Mouse (Mus musculus) embryo, embryonic 10 days (tissue): ENCODE measurements around the gene Tnk2.
A peak's percentile ranks its signal among the peaks of the same experiment; 100 is the strongest.

Experiments
- DNase-seq: peaks from one replicate; pipeline ENCODE4 v3.0.0-alpha.2; 2015; ENCODE audit warnings: low spot score

Gene Tnk2

DNA sequence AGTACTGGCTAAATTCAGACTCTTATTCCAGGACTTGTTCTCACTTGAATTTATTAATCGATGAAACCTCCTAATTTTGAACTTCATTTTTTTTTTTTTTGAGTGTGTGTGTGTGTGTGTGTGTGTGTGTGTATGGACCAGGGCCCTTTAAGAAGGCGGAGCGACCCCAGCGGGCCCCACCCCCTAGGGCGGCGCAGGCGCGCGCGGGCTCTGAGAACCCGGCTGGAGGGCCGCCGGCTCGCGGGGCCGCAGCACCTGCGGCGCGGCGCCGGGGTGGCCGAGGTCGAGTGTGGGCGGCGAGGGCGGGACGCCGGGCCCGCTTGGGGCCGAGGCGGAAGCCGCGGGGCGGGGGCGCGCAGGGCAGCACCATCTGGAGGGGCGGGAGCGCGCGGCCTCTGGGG, at the start of gene Tnk2:
Tnk2 (plus strand) TSS at position 214 of the 401 bp plus-strand sequence.
- peak; percentile 87 for DNase-seq

DNA sequence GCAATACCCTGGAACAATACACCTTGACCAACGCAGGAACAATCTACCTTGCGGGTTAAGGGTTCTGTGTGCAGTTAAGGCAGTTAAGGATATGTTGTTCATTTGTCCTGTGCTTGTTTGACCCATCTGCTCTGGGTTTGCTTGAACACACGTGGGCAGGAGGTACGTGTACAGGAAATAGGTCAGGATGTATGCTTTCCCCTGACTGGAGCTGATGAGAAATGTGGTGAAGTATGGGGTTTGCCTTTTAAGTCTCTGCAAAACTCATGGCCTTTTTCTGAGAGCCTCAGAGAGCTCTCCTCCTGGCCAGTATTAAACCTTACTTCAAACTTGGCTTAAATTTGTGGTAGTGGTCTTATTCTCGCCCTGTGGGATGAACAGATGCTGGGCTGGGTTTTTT, 49.8 kb upstream of the Tnk2 start:
- DNase-seq, result no peak

DNA sequence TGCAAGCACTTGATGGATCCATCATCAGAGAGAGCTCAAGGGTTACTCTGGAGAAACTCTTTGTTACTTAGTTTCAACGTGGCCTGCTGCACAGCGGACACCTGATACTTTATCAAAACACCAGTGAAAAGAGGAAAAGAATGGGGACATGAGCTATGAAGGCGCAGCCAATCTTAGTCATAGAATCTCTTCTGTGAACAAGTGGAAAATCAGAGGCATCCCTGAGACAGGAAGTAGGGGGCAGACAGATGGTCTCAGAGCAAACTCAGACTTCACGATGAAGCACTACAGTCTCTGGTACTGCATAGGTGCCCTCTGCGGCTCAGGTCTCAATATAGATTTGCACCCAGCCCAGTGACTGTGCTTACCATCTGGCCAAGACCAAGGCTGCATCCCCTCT, 49.0 kb upstream of the Tnk2 start:
- peak; percentile 8 for DNase-seq

DNA sequence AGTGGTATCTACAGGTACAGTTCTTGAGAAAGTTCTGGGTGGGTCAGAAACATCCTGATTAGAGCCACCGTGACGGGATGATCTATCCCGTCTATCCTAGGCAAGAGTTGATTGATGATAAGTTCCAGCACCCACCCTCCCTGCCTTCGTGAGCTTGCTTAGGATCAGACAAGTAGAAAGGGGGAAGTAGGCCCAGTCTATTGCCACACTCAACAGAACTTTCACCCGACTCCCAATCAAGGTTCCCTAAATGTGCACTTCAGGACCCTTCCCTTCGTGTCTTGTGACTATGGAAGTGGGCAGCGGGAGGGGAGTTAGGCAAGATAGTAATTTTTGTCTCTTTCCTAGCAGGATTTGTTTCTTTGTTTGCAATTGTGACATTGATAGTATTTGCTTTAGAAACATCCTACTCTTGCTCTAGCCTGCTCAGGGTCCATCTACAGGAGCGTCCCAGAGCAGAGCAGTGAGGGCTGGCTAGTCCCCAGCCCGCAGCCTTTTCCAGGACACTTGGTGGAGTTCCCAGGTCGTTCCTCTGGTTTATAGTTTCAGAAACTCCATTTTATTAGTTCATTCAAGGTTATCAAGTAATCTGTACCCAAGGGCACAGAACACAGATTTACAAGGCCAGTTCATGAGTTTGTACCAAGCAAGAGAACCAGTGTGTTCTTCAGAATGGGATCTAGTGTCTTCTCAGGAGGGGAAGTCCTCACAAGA, 48.4 kb upstream of the Tnk2 start:
- no peak for DNase-seq

- no peak for DNase-seq
These were observed 45.7 kb upstream of the Tnk2 start for GRCm38 (mm10) chr16:32597909-32598381.

DNA sequence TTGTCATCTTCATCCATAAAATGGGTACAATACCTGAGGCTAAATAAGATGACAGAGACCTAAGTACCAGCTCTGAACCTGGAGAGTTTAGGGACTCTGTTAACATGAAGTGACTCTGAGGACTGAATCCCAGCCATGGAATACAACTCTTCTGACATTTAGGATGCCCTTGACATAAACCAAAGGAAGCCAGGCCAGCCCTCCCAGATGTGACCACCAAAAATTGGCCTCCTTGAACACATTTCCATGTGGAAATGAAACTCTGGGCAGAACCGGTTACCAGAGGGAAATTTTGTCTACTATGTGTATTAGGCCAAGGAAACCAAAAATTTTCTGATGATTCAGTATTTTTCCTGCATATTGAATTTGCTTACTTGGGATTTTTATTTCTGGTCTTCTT, 44.5 kb upstream of the Tnk2 start:
- DNase-seq, result no peak

DNA sequence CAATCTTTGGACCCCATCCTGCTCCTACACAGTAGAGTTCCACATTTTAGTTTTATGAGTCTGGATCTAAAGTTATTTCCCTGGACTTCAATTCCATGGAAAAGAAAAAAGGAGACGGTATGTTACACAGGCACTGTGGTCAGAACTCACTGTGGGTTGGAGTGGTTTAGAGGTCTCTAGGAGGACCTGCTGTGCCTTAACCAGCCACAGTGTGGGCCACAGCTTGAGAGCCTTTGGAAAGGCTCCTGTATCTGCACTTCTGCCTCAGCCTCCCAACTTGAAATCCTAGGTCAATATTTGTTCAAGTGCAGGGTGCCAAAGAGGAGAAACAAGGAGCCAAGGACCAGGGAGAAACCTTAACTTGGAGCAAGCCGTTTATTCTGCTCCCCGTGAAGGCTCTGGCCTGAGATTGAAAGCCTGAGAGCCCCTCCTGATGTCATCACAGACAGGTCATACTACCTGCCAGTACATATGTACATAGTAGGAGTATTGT, 41.4 kb upstream of the Tnk2 start:
- no peak for DNase-seq

GRCm38 (mm10) chr16:32607562-32608343, 35.9 kb upstream of the Tnk2 start:
- no peak for DNase-seq

DNA sequence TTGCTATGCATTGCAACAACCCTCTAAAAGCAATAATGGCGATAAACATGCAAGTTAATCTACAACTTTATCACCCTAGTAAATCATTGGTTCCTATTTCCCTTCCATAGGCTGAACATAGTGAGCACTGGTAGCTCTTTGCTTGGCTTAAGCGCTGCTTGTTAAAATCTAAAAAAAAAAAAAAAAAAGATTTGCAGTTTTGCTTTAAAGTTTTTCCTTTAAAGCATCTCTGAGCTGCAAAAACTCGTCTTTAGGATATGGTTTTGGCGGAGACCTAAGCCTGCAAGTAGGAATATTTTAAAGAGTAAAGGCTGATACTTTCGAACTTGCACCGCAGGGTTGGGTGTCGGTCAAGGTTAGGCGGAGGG, 35.3 kb upstream of the Tnk2 start:
- no peak for DNase-seq

DNA sequence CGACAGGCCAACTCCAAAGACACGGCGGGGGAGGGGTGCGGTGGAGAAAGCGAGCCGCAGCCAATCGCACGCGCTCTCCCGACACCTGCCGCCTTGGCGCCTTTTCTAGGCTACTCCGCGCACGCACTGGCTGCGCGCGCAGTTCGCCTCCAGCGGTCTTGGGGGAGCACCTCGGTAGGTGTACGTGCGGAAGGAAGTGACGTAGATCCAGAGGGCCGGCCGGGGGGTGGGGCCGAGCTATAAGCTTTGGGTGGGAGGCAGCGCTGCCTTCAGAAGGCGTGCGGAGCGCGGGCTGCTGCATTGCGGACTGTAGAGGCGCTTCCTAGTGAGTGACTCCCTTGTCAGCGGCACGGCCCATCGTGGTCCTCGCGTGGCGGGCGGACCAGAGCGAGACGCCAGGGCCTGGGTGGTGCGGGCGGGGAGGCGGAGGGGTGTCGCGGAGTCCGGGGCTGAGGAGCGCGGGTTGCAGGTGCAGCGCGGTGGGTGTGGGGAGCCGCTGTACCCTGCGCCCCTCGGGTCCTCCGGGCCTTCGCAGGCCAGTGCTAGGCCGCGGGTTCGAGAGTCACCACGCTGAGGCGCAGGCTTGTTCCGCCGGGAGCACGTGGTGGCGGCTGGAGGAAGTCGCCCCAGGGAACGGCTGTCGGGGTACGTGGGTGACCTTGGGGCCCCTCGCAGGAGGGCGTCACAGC, 34.8 kb upstream of the Tnk2 start, which contains the start of gene Tfrc:
Tfrc (plus strand) TSS at position 209 of the 689 bp plus-strand sequence.
- peak; percentile 99 for DNase-seq

GRCm38 (mm10) chr16:32609401-32609779, 34.3 kb upstream of the Tnk2 start:
- DNase-seq, result peak; percentile 23

DNA sequence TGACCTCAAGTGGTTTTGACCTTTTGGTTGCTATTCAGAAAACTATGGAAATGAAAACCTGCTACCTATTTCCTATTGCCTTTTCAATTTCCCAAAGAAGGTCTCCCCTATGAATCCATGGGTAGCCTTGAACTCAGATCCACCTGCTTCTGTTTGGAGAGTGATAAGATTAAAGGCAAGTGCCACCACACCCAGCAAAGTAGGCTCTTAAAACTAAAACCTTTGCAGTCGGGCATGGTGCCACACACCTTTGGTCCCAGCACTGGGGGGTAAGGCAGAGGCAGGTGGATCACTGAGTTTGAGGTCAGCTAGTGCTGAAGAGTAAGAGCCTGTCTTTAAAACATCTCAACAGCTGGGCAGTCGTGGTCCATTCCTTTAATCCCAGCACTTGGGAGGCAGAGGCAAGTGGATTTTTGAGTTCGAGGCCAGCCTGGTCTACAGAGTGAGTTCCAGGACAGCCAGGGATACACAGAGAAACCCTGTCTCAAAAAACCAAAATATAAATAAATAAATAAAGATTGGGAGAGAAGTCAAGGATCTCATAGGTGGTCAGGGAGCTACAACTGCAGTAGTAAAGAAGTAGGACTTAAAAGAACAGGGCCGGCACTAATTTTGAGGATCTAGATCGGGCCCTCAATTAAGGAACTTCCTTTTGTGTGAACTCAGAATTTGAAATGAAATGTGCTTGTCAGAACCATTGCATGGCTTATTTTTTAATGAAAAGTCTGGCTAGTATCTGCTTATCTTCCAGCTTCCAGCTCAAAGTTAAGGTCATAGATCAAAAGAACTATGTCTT, 33.0 kb upstream of the Tnk2 start:
- no peak for DNase-seq

DNA sequence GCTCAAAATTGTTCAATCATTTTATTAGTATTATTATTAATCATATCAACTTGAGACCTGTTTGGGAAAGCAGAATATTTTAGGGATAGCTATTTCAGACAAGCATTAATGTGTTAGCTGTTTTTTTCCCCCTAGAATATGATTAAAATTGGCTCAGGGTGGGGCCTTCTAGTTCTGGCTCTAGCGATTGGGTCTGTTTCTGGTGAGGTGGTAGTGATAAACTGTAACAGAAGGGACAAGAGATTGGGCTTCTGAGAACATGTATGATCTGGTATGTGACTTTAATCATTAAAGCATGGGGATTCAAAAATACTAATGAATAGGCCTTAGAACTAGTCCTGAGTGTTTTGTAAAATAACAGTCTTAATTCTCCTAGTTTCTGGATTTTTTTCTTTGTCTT, 31.6 kb upstream of the Tnk2 start:
- no peak for DNase-seq

DNA sequence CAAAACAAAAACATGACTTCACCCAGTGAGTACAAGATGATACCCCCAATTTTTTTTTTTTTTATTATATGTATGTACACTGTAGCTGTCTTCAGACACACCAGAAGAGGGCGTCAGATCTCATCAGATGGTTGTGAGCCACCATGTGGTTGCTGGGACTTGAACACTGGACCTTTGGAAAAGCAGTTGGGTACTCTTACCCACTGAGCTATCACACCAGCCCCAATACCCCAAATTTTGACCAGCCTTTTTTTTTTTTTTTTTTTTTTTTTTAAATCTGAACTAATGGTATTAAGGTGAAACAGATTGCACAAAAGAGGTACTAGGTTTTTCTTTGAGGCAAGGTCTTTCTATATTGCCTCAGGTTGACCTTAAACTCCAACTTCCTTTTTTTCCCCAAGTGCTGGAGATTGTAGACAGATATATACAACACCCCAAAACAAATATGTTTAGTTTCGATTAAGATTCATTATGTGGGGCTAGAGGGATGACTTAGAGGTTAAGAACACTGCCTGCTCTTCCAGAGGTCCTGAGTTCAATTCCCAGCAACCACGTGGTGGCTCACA, 30.3 kb upstream of the Tnk2 start:
- DNase-seq, result no peak

- DNase-seq, result no peak
These were observed 29.6 kb upstream of the Tnk2 start for GRCm38 (mm10) chr16:32614047-32614446.

GRCm38 (mm10) chr16:32618946-32619345, 24.7 kb upstream of the Tnk2 start:
- DNase-seq, result no peak

GRCm38 (mm10) chr16:32628140-32628539, 15.5 kb upstream of the Tnk2 start:
- no peak for DNase-seq

GRCm38 (mm10) chr16:32632328-32632824, 11.3 kb upstream of the Tnk2 start:
- DNase-seq, result no peak

DNA sequence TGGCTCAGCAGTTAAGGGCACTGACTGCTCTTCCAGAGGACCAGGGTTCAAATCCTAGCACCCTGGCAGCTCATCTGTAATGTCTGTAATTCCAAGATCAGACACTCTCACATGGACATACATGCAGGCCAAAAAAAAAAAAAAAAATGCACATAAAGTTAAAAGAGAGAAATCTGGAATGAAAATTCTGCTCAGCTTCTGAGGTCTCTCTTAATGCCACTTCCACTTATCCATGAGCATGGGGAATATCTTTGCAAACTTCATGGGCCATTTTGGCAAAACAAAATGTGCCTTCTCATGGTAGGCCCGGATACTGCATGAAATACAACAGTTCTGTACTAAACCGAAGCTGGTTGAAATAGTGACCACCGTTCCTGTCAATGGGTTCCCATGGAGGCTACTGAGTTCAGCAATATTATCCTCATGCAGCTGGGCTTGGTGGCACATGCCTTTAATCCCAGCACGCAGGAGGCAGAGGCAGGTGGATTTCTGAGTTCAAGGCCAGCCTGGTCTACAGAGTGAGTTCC, 10.1 kb upstream of the Tnk2 start:
- no peak for DNase-seq

DNA sequence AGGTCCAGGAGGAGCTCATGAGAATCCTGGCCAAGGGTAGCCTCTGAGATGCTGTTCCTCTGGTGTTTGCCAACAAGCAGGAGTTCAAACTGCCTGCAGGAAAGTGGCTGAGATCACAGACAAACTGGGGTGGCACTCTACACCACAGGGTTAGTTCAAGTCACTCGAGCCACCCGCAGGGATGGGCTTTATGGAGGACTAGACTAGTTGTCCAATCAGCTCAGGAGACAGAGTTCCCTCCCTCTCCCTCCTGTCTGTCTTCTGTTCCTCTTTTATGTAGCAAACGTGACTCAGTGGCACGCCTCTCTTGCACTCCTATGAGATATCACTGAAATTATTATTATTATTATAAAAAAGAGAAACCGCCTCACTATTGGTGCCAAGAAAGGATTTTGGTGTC, 9.5 kb upstream of the Tnk2 start:
- DNase-seq, result no peak

- DNase-seq, result no peak
These were observed 8.4 kb upstream of the Tnk2 start for GRCm38 (mm10) chr16:32635314-32635713.
